Mouse (Mus musculus) thymus, postnatal 4 days (tissue): ENCODE results near the gene Gcnt3.

ENCODE experiments used
- DNase-seq: peaks from one replicate; pipeline ENCODE4 v3.0.0; 2021

Gcnt3 gene

DNA sequence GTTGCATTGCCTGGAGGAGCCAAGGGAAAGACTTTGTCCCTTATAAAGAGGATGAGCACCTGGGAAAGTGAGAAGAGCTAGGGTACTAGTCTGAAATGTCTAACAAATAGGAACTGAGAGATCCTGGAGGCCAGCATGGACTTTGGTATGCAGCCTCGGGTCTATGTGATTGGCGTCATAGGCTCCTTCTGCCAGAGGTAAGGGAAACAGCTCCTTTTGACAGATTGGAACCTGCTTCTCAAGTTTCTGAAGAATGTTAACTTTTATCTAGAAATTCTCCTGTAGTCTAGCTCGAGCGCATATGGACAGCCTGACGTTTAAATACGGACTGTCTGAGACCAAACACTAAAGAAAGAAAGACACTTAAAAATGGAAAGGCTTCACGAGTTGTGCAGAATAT, at the start of gene Gcnt3:
Gene Gcnt3, minus strand, starts transcription at position 101 of the 400 bp plus-strand sequence.
- no peak for DNase-seq

DNA sequence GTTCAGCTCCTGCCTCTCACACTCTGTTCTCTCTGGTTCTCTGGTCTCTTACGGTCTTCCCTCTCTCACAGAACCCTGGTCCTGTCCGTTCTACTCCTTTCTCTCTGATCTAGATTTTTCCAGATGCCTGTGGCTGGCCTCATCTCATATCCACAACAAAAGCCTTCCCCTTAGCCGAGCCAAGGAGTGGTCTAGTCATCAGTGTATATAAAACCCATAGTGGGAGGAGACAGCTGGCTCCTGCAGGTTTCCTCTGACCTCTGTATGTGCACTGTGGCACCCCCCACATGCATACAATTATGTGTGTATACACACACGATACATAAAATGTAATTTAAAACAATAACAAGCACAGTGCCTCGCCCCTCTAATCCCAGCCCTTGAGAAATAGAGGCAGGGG, 49.5 kb upstream of the Gcnt3 start:
- no peak for DNase-seq

DNA sequence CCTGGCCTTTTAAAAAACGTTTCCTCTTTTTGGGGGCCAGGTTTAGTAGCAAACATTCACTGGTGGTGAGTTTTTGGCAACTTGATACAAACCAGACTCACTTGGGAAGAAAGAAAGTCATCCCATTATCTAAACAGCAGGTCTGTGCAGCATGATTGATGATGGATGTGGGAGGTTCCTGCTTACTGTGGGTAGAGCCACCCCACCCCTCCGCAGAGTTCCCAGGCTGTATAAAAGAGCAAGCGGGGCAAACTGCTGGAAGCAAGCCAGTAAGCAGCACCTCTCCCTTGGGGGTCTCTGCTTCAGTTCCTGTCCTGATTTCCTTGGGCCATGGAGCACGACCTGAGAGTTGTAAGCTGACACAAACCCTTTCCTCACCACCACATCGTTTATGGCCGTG, 48.2 kb upstream of the Gcnt3 start:
- DNase-seq, result no peak

DNA sequence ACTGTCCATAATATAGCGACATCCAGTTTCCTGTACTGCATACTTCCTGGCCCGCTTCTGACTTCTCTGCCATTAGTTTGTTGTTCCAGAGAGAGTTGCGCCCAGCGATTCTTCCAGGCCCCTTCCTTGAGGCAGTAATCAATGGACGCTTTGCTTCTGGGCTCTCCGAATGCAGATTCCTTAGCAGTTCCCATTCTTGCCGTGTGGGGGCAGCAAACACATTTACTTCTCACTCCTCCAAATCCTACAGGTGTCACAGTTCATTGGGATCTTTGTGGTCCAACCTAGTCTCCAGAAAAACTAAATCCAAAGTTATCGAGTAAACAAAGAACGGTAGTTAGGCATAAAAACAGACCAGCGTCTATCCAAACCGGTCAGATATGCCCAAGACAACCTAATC, 46.2 kb upstream of the Gcnt3 start:
- peak; percentile 68 for DNase-seq

DNA sequence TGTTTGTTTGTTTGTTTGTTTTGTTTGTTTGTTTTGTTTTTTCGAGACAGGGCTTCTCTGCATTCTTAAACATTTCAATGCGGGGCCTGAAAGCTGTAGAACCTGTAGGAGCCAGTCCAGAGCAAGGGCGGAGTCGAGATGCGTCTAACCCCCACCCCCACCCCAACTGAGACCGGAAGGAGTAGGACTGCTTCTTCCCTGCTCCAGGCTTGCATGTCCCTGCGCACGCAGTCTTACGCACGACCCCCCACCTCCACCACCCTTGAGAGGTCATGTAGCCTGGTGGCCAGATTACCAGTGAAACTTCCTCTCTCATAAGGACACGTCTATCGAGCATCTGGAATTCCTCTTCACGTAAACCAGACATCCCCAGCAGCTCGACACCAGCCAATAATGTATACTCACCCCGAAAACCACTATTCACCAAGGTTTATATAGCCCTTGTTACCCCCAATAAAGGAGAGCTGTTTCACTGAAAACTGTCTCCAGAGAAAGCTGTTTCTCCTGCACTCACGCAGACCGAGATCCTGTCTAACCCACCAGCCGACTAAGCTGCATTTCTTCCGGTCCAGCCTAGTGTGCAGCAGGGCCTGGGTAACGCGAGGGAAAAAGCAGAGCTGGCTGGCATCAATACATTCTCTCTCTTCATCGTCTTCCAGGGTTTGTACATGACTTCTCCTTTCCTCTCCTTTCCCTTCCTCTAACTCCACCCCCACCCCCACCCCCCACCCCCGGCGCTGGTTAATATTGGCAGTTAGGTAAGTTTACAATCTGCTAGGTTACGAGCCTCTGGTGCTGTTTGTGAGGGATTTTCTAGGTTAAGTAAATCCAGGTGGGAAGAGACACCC, 44.7 kb upstream of the Gcnt3 start:
- no peak for DNase-seq

DNA sequence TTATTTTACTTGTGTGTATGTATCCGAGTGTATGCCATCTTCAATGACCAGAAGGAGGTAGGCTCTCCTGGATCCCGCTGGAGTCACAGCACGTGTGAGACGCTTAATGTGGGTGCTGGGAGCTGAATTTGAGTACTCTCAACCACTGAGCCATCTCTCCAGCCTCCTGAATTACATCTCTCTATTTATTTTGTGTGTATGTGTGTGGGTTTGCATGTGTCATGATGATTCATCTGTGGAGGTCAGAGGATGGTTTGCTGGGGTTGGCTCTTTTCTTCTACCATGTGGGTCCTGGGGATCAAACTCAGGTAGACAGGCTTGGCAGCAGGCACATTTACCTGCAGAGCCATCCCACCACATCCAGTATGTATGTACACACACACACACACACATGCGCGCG, 43.9 kb upstream of the Gcnt3 start:
- no peak for DNase-seq

DNA sequence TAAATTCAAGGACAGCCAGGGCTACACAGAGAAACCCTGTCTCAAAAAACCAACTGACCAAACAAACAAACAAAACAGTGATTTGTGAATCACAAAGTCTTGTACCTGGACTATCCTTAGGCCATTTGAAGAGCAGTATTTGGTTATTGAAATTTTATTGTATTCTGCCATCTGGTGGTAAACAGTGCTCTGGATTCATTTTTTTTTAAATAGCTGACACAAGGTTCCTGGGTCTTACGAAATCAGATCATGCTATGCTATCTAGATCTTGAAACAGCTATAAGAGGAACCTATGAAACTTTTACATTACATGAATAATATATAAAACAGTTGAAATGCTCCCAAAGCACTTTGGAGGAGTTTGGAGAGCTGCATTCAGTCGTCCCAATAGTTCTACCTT, 43.1 kb upstream of the Gcnt3 start:
- DNase-seq, result no peak

DNA sequence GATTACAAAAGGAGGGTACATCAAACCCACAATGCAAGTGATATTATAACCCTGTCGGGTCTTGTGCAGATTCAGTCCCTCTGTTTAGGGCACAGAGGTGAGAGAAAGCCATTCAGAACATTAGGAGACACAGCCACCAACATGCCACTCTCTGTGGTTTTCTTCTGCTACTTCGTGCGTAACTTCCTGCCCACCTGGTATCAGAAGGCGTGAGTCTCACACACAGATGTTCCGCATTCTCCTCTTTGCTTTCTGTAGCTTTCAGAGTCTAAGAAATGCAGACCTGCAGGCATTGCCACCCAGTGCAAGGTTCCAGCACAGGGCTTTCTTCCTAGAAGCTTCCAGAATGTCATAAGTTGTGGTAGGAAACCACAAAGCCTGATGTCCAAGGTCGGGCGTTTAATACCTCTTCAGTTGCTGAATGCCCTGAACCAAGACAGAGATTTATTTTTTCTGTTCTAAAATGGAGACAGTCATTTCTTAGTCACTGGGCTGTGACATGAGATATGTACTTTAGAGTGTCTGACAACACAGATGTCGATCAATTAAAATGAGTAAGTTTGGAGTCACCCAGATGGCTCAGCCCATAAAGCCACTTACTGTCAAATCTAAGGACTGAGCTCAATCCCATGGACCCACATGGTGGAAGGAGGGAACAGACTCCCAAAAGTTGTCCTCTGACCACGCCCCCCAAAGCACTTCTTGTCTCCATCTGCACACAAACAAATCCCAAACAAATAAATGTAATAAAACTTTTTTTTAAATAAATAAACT, 42.3 kb upstream of the Gcnt3 start:
- peak; percentile 62 for DNase-seq

DNA sequence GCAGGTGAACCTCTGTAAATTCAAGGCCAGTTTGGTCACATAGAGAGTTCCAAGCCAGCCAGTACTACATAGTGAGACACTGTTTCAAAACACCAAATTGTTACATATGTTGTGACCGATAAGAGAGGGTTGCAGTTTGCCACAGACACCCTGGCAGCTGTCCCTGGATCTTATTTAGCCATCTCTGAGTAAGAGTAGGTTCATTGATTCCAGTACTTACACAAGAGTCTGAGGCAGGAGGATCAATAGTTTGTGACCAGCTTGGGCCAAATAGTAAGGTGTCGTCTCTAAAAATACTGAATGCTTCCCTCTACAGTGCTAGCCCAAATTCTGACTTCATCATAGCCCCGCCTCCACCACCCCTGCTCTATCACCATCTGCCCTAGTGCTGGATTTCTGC, 40.1 kb upstream of the Gcnt3 start:
- peak; percentile 34 for DNase-seq

DNA sequence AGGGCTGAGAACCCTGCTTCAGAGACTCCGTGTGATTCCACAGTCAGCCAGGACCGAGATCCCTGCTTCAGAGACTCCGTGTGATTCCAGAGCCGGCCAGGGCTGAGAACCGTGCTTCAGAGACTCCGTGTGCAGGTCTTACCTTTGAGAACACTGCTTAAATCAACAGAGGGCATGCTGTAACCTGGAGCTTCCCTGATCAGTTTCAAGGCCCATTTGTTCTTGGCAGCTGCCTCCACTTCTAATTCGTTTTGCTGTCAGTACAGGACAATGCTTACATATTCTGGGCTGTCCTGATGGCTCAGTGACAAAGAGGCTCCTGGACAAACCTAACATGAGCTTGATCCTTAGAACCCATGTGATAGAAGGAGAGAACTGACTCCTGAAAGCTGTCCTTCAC, 39.3 kb upstream of the Gcnt3 start:
- DNase-seq, result no peak

DNA sequence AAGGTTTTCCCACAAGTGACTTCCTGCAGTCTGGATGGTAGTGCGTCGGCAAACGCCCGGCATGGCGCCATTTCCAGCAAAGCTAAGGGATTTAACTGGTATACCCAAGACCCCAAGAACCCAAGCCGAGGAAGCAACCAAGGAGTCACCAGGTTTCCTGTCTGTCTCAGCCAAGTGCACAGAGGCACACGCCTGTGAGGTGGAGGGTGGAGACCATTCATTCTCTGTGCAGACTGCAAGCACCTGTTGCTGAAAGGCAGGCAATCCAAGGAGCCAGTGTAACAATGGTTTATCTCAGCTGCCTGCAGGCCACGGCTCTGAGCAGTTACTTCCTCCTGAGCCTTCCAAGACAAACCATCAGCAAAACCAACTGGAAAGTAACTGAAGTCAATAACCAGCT, 34.5 kb upstream of the Gcnt3 start:
- peak; percentile 61 for DNase-seq

DNA sequence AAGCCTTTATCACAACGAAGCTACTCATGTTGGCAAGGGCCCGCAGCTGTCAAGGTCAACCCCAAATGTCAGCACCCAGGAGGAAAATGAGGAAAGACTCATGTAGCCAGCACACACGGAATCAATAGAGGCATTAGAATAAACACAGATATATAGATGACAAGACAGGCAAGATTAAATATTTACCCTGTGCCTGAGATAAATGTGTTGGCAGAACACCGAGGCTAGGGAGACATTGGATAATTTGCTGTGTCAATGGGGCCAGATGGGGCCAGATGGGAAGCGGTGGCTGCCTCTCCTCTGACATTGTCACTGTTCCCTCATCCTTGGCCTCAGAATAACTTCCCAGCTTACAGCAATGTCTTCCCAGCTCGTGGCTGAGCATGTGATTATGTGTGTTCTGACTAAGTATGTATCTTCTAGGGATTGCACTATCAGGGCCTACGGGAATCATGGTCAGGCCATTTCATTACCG, 32.1 kb upstream of the Gcnt3 start:
- DNase-seq, result no peak

DNA sequence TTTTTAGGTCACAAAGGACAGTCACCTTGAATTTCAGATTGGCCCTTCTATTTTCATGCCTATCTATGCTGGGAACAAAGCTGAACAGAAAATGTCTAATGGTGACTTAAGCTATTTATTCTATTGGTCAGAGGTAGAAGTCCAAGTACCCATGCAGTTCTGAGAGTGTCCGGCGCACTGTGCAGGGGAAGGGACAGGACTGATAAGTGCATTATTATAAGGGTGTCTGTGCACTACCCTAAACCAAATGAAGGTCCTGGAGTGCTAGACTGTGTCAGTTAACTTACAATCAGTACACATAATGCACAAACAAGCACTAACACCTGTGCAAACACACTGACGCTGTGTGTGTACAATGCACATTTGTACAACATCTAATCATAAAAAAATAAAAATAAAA, 29.6 kb upstream of the Gcnt3 start:
- DNase-seq, result no peak

DNA sequence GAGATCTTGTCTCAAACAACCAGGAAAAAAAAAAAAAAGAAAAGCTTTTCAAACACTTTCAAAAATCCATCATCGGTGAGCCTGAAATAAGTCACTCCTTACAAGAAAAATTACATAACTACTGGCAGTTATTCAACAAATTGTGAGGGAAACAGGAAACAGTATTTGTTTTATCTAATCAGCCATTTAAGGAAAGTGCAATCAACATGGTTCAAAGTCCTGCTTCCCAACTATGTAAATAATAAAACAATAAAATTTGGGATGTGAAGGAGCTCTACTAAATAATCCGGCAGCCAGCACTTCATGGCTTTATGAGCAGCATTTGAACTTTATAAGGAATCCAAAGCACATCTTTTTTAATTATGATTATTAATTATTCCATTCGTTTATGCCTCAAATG, 24.1 kb upstream of the Gcnt3 start:
- DNase-seq, result no peak

DNA sequence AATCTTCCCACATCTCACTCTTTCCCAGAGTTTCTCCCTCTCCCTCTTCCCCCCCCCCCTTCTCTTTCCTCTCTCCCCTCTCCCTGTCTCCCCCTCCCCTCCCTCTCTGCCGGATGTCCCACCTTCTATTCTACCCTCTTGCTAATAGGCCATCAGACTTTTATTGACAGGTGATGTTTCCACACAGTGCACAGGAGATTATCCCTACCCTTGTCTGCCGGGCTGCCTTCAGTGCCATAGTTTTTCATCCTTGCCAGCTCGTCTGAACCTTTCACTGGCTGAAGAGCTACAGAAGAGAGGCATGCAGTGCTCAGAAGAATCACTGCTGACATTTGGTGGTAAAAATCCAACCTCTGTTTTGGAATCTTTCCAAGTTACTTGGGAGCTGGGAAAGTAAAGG, 15.5 kb upstream of the Gcnt3 start:
- DNase-seq, result no peak

DNA sequence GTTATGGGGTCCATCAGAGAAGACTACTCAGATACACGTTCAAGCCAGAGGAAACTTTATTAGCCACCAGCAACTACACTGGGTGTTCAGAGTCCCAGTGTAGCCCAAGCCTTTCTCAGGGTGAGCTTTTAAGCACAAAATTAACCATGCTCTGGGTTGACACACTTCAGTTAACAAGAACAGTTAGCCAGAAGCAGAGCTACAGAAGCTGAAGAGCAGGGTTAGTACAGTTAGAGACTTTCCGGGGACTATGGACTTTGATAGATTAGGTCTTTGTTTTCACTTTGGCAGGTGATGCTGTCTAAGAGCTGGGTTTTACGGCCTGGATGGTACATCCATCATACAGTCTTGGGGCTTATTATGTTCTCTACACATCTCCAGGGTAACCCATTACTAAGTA, 14.8 kb upstream of the Gcnt3 start:
- no peak for DNase-seq

DNA sequence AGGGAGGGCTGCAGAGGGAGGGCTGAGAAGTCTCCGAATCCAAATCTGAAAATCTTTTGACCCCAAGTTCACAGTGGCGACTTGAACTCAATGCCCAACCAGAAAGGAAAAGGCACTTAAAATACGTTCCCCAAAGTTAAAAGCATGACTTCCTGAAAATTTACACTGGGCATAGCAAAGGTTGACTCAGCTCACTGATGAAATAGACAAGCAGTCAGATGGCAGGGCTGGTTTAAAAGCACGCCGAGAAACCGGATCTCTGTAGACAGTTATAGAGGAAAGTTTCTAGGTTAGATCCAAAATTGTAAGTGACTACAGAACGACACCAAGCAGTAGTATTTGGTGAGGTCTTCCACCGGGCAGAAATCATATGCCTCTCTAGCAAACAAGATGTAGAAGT, 12.0 kb upstream of the Gcnt3 start:
- DNase-seq, result no peak

DNA sequence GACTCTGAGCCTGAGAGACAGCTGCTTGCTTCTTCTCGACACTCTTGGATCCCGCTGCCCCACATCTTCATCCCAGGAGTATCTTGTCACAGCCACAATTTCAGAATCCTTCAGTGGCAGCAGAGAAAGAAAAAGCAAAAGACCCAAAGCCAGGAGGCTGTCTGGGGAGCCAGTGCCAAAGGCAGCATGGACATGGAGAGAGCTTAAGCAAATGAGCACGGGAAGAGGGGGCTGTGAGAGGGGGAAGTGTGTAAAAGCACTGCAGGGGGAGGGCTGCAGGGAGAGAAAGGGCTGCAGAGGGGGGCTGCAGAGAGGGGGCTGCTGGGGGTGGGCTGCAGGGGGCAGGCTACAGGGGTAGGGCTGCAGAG, 11.5 kb upstream of the Gcnt3 start:
- DNase-seq, result no peak

DNA sequence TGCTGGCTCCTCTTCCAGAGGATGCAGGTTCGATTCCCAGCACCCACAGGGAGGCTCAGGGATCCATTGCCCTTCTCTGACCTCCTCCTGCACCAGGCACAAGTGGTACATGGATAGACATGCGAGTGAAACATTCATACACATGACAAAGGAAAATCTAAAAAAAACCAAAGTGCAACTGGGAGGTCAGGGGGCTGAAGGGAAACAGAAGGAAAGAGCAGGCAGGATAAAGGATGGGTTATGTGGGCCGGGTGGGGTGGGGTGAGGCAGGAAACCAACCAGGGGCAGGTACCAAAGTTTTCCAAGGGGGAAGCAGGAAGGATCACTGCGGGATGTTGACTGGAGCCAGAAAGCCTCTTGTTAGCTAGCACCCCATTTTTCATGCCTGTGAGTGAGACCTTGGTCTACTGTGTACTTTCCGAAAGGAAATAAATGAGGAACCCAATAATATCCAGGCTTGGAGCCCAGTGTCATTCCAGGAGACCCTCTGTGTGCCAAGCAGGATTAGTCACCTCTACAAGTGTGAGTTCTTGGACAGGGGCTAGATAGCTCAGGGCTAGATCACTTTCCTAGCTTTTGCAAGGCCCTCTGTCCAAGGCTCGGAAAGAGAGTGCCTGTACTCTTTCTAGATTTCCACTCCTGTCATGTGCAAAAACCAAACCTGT, 11.0 kb upstream of the Gcnt3 start:
- no peak for DNase-seq

DNA sequence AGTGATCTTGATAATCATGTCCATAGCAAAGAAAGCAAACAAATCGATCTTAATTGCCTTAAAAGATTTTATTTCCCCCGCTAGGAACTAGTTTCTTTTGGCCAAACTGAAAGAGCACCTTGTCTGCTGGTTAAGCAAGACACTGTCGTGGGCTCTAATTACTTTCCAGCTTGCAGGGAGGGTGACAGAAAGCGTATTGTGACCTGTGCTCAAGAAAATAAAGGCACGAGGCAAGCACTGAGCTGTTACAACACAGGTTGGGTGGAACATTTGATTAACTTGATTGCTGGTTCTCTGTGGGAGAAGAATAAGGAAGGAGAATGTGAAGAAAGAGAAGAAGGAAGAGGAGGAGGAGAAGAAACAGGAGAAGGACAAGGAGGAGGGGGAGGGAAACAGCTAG, 10.4 kb upstream of the Gcnt3 start:
- no peak for DNase-seq

DNA sequence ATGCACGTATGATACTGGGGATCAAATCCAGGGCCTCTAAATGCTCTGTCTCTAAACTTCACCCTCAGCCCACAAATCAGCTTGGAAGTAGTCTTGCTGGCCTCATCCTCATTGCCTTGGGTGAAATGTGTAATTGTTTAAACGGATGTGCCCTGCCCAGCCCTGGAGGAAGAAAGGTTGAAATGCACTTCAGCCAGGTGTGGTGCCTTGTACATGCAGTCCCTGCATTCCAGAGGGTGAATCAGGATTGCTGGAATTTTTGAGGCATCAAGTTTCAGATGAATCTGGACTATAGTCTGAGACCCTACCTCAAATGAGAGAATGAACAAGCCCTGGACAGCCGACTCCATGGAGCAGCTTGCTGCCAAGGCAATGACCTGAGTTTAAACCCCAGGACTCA, 10.0 kb upstream of the Gcnt3 start:
- no peak for DNase-seq

DNA sequence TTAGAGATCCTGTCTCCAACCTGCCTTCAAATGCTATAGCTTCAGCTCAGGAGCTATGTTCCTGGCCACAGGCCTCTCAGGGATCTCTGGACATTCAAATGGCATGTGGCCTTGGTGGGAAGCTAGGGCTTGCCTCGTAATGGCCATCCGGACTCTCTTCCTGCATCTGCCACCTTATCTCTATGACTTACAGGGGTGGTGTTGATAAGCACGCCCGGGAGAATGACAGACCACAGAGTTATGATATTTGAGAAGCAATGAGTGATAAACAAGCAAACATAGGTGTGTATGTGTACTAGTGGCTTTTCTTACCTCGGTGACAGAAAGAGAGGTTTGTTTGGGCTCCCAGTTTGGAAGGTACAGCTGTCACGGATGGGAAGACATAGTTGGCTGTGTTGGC, 8.4 kb upstream of the Gcnt3 start:
- no peak for DNase-seq

DNA sequence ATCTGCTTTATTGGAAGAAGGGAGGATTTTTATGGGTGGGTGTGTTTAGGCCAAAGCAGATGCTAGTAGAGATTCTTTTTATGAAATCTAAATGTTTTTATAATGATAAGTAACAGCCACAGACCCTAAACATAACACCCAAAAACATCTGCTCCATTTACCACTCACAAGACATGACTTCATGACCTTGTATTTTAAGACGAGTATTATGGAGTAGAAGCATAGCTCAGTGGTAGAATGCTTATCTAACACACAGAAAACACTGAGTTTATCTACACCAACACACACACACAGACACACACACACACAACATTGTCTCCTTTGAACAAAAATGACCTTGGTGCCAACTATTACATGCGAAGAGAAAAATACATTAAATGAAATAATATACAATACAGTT, 7.0 kb upstream of the Gcnt3 start:
- no peak for DNase-seq

DNA sequence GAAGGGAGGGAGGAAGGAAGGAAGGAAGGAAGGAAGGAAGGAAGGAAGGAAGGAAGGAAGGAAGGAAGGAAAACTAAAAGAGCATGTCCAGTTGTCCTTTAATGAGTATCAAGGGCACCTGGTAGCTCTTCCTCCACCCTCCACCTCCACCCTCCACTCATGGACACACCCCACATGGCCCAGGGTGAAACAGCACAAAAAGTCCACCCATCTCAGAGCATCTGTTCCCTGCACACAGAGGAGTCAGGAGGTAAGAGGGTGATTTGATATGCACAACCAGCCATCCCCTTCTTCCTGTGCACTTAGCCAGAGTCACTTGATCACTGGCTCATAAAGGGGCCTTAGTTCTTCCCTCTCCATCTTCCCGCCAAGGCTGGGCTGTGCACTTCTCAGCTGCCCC, 5.0 kb upstream of the Gcnt3 start:
- DNase-seq, result no peak
